Mouse (Mus musculus): ENCODE data around the gene Sp9. TPM values are rescaled to one million over a fixed set of nuclear protein-coding genes. Genes with fewer than 3 reads are reported as not detected.

Gene Sp9
- polyA plus RNA-seq, 1 experiment from 2014 or later: 1.2 TPM

DNA sequence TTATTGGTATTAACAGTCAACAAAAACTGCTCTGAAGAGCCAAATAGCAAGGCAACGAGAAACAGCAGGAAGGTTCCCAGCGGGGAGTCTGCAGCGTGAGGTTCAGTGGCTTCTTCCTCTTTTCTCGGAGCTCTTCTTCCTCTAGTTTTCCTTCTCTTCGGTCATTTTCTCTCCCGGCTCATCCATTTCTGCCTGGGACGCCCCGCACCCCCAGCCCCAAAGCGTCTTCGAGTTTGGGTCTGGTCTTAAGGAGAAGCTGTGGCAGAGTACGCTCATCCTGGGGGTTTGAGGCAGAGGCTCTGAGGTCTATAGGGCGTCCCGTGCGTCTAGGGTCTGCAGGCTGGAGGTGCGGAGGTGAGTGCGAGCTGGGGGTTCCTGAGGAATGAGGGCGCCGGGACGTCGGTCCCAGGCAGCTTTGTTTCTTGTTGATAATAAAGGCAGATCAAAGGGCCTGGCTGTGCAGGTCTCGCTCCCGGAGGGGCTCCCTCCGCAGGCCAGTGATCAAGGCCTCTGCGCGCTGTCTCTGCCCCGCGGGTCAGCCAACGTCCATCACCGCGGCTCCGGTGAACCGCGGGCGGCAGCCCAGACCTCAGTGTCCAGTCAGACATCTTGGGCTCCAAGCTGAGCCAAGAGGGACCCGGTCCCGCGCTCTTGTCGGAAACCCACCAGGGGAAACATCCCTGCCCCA lies 5.4 kb downstream of the Sp9 start:
- no peak; the same call in 1 of the 2 replicates for ATAC-seq (ENCODE audit: low FRiP score, low read depth)
- H3K4me1 ChIP-seq (replicated peaks): peaks cover 23% of the 10 kb centered on the region
- H3K9ac ChIP-seq: no peak overlapping the region
- H3K4me3 ChIP-seq: no peak overlapping the region
- H3K9me3 ChIP-seq: no peaks in the 10 kb centered on the region
- no peak overlapping the region for H3K27ac ChIP-seq (replicated peaks)
- 1% methylated on average over 38 of the region's 38 CpGs for WGBS
- peaks cover 39% of the 10 kb centered on the region for H3K27me3 ChIP-seq
- H3K4me2 ChIP-seq: peak overlapping the region; percentile 12
- no peaks in the 10 kb centered on the region for H3K36me3 ChIP-seq

DNA sequence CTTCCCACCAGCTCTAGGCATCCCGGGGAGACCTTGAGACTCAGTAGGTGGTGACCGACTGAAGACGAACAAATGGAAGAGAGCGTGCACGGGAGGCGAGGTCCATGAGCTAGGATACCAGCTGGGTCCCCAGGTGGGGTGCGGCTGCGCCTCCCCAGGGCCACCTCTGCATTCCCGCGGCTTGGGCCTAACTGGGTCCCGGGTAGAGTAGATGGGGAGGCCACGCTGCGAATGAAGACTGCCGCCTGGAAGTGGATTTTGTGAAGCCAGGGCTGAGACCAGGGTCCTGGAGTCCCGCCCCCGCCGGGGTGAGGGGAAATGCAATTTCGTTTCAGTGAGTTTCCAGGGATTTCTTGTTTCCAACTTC lies 6.0 kb downstream of the Sp9 start:
- 2% methylated on average over 18 of the region's 18 CpGs for WGBS
- Histone ChIP-seq H3K27ac (replicated peaks) (no peak overlapping the region), H3K4me2 (peak overlapping the region; percentile 12; the same call in 1 of the 2 replicates), H3K36me3 (no peaks in the 10 kb centered on the region), H3K4me3 (no peak overlapping the region), H3K4me1 (replicated peaks) (peaks cover 23% of the 10 kb centered on the region), H3K9ac (no peak overlapping the region), H3K9me3 (no peaks in the 10 kb centered on the region), H3K27me3 (peaks cover 41% of the 10 kb centered on the region)
- peak; percentile 23; the same call in 1 of the 2 replicates for ATAC-seq (ENCODE audit: low FRiP score, low read depth)

DNA sequence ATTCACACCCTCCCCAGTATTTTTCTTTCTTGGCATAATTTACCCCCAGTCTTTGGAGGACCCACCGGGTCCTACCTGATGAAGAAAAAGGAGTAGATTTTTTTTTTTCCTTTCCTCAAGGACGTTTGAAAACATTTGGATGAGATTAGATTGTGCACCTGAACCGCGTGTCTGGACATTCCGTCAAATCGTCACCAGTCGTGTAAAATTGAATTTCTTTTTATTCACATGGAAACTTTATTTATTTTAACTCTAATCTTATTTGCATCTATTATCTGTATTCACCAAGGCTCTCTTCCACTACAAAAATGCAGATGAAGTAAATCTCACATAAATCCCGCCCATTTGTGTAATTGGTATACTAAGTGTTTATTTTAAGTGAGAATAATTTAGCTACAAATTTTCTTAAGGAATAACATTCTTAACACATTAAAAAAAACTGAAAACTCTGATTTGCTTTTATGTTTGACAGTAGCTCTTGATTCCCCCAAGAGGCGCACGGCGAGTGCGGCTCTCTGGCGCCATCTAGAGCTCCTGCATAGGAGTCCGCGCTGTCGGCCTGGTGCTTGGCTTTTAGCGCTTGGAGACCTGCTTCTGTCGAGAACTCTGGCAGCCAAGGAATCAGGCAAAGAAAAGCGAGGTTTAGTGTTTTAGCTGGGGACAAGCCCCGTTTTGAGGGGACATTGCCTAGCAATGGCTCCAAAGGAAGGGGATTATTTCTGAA lies 6.6 kb downstream of the Sp9 start:
- H3K4me1 ChIP-seq (replicated peaks): peaks cover 17% of the 10 kb centered on the region
- ATAC-seq (ENCODE audit: low FRiP score, low read depth): peak; percentile 74
- peaks cover 41% of the 10 kb centered on the region for H3K27me3 ChIP-seq
- no peaks in the 10 kb centered on the region for H3K9me3 ChIP-seq
- peak overlapping the region; percentile 29 for H3K4me2 ChIP-seq
- WGBS: 2% methylated on average over 20 of the region's 20 CpGs
- no peak overlapping the region for H3K27ac ChIP-seq (replicated peaks)
- H3K36me3 ChIP-seq: no peaks in the 10 kb centered on the region
- no peak overlapping the region for H3K9ac ChIP-seq
- no peak overlapping the region for H3K4me3 ChIP-seq

DNA sequence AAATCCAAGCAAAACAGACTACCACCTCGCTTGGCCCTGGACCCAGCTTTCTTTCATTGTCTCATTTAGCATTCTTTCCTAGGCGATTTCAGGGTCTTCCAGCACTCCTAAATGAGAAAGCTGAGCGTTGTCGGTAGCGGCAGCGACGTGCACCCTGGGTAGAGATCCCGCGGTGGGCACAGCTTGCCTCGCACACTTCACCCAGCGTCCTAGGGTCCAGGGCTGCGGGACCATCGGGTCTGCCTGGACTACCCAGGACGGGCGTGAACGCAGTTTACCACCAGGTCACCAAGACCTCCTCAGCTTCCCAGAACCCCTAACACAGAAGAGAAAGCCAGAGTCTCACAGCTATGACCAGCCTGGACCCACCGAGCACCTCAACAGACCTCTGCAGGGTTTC lies 7.1 kb downstream of the Sp9 start:
- WGBS: under 1% methylated on average over 17 of the region's 17 CpGs
- H3K4me3 ChIP-seq: no peak overlapping the region
- H3K4me2 ChIP-seq: peak overlapping the region; percentile 29
- no peaks in the 10 kb centered on the region for H3K9me3 ChIP-seq
- H3K36me3 ChIP-seq: no peaks in the 10 kb centered on the region
- H3K27me3 ChIP-seq: peaks cover 41% of the 10 kb centered on the region
- peak; percentile 46 for ATAC-seq (ENCODE audit: low FRiP score, low read depth)
- H3K4me1 ChIP-seq (replicated peaks): peaks cover 11% of the 10 kb centered on the region
- no peak overlapping the region for H3K9ac ChIP-seq
- no peak overlapping the region for H3K27ac ChIP-seq (replicated peaks)

DNA sequence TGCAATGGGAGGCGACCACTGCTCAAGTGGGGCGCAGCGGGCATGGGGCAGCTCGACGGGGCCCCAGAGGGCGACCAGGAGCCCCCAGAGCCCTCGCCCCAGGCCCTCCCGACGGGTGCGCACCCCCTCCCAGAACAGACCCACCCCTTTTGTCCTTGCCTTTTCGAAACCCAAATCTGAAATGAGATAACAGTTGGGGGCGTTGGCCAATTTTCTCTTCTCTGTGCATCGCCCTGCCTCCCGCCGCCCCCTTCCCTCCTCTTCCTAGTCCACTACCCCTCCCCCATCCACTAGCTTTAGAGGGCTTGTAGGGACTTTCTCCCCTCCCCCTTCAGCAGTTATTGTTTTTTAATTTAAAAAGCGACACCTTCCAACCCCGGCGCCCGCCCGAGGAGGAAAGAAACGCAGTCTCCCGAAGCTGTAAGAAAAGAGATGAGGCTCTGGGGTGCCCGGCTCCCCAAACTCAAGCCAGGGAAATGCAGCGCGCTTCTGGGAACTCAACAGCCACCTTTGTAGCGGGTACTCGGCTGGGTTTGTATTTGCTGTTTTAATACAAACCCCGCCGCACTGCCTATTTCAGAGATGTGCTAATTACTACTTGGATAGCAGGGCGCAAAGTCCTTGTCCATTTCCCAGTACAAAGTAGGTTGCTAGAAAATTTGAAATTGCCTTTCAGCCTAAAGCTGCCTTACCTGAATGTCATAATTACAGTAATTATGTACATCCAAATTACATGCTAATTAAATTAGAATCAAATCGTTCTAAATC lies 7.7 kb downstream of the Sp9 start:
- Histone ChIP-seq H3K4me1 (replicated peaks) (peaks cover 5% of the 10 kb centered on the region), H3K9ac (no peak overlapping the region), H3K36me3 (no peaks in the 10 kb centered on the region), H3K27me3 (peaks cover 41% of the 10 kb centered on the region), H3K9me3 (no peaks in the 10 kb centered on the region), H3K4me3 (0 out of 2 replicates have a peak overlapping the region, but pooled peaks have one; percentile 7), H3K4me2 (peak overlapping the region; percentile 29), H3K27ac (replicated peaks) (no peak overlapping the region)
- ATAC-seq (ENCODE audit: low FRiP score, low read depth): no peak; the same call in 1 of the 2 replicates
- under 1% methylated on average over 31 of the region's 31 CpGs for WGBS

DNA sequence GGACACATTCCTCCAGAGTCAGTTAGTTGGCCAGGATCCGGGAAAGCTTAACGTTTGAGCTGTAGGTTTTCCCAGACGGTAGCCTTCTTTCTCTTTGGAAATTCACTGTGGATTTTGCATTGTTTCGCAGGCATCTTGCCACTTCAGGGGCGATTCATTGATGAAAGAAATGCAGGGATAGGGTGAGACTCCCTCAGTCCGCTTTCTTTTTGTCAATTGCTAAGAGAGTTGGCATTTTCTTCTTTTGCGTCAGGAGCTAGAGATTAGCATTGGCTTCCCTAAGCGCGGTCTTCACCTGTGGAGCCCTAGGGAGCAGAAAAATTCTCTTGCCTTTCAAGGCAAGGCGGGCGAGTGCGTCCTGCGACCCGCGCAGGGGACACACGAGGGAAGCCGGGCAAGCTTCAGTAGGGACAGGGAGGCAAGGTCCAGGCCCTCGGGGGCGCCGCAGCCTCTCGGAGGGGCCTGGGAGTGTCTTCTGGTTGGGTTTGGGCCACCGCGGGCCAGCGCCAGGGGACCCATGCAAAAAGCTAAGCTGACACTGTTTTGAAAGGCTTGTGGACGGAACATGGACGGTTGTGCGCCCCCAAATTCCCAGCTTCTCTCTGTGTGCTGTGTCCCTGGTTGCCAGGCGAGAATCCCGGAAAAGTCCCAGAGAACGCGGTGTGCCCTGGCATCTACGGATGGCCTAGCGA lies 8.8 kb downstream of the Sp9 start:
- no peaks in the 10 kb centered on the region for H3K36me3 ChIP-seq
- no peaks in the 10 kb centered on the region for H3K9me3 ChIP-seq
- H3K27me3 ChIP-seq: peaks cover 41% of the 10 kb centered on the region
- H3K4me1 ChIP-seq (replicated peaks): peaks cover 3% of the 10 kb centered on the region; the same call in 1 of the 2 replicates
- WGBS: 3% methylated on average over 33 of the region's 33 CpGs
- H3K4me3 ChIP-seq: no peak overlapping the region; the same call in 1 of the 2 replicates
- no peak overlapping the region for H3K9ac ChIP-seq
- ATAC-seq (ENCODE audit: low FRiP score, low read depth): no peak
- H3K27ac ChIP-seq (replicated peaks): no peak overlapping the region
- H3K4me2 ChIP-seq: no peak overlapping the region; the same call in 1 of the 2 replicates

DNA sequence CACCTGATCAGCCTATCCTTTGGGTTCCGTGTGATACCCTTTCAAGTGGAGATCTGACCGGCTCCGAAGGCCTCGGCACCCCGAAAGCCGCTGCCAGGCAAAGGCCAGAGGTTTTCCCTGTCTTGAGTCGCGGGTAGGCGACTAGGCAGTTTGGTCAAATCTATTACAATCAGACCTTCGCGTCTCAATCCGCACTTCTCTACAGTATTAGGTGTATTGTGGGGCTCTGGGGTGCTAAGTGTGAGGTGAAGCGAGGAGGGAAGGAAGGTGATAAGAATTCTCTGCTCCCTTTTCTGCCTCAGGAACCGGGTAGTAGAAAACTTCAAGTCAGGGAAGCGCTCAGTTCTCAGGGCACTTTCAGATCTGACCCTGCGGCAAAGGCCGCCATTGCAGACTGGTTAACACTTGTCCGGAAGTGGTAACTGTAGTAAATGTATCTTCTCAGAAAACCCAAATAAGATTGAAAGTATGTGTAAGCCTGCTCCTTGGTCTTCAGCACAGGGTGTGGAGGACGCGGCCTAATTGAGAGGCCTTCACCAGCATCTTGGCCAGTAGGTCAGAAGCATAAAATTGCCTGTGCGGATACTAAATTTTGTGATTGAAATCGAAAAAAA lies 9.4 kb downstream of the Sp9 start:
- Histone ChIP-seq H3K9me3 (no peaks in the 10 kb centered on the region), H3K27ac (replicated peaks) (no peak overlapping the region), H3K4me2 (no peak overlapping the region; the same call in 1 of the 2 replicates), H3K4me3 (no peak overlapping the region; the same call in 1 of the 2 replicates), H3K27me3 (peaks cover 36% of the 10 kb centered on the region), H3K9ac (no peak overlapping the region), H3K4me1 (replicated peaks) (peaks cover 3% of the 10 kb centered on the region; the same call in 1 of the 2 replicates), H3K36me3 (no peaks in the 10 kb centered on the region)
- WGBS: 17% methylated on average over 22 of the region's 22 CpGs
- no peak for ATAC-seq (ENCODE audit: low FRiP score, low read depth)

DNA sequence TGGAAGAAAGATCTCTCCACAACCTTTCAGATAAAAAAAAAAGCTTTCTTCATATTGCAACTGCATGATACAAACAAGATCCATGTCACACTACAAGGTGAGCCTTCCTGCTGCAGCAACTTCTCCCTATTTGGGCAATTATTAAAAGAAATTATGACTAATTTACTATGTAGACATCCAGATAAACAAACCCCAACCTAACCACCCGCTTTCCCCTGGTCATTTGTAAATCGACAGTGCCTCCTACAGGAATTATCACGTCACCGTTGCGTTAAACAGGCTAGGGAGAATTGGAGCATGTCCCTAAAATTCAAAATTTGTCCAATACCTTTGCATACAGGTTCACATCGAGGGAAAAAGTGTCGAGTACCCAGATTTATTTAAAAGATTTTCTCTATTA lies 10.0 kb downstream of the Sp9 start:
- Histone ChIP-seq H3K4me3 (no peak overlapping the region), H3K27ac (replicated peaks) (no peak overlapping the region), H3K36me3 (no peaks in the 10 kb centered on the region), H3K9me3 (no peaks in the 10 kb centered on the region), H3K9ac (no peak overlapping the region), H3K27me3 (peaks cover 33% of the 10 kb centered on the region), H3K4me2 (no peak overlapping the region), H3K4me1 (replicated peaks) (peaks cover 3% of the 10 kb centered on the region; the same call in 1 of the 2 replicates)
- WGBS: 15% methylated on average over 7 of the region's 7 CpGs
- no peak for ATAC-seq (ENCODE audit: low FRiP score, low read depth)

DNA sequence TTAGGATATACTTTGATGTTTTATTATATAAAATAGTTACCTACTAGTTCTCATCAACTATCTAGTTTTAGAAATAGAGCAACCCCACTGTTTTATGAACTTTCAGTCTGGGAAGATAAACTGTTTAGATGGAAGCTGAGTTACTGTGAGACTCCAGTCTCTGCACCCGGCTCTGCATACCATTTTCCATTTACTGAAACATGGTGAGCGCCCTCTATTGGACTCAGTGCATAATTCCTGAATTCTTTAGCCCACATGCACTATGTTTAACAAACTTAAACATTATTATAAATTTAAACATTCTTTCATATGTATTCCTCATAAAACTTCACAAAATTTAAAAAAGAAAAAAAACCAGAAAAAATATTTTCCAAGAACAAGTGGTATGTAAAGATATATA lies 13.9 kb downstream of the Sp9 start:
- peaks cover 18% of the 10 kb centered on the region for H3K27me3 ChIP-seq
- no peaks in the 10 kb centered on the region for H3K9me3 ChIP-seq
- H3K36me3 ChIP-seq: peaks cover 6% of the 10 kb centered on the region; the same call in 1 of the 2 replicates
- WGBS: 10% methylated on average over 2 of the region's 2 CpGs
- no peak for ATAC-seq (ENCODE audit: low FRiP score, low read depth)
- H3K4me1 ChIP-seq (replicated peaks): no peaks in the 10 kb centered on the region
- H3K9ac ChIP-seq: no peak overlapping the region
- H3K4me2 ChIP-seq: no peak overlapping the region
- H3K27ac ChIP-seq (replicated peaks): no peak overlapping the region
- H3K4me3 ChIP-seq: no peak overlapping the region

DNA sequence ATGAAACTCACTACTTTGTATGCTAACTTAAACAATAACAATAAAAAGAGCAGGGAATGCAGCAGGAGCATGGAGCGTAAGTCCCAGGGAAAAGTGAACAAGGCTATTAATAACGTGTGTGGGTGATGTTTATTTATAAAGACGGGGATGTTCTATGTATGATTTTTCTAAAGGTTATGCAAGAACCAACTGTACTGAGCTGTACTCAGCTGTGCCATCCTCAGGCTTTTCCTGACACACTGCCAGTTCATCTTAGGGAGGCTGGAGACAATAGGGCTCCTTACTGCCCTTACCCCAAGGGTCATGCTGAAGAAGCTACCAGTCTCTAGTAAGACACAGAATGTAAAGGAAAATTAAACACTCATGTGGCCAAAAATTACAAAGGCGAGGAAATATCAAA lies 19.4 kb downstream of the Sp9 start:
- H3K27me3 ChIP-seq: no peaks in the 10 kb centered on the region
- peaks cover 28% of the 10 kb centered on the region; the same call in 1 of the 2 replicates for H3K36me3 ChIP-seq
- WGBS: 87% methylated on average over 4 of the region's 4 CpGs
- no peak for ATAC-seq (ENCODE audit: low FRiP score, low read depth)
- no peak overlapping the region for H3K27ac ChIP-seq (replicated peaks)
- no peaks in the 10 kb centered on the region for H3K4me1 ChIP-seq (replicated peaks)
- no peak overlapping the region for H3K4me3 ChIP-seq
- no peaks in the 10 kb centered on the region for H3K9me3 ChIP-seq
- H3K9ac ChIP-seq: no peak overlapping the region
- no peak overlapping the region for H3K4me2 ChIP-seq

DNA sequence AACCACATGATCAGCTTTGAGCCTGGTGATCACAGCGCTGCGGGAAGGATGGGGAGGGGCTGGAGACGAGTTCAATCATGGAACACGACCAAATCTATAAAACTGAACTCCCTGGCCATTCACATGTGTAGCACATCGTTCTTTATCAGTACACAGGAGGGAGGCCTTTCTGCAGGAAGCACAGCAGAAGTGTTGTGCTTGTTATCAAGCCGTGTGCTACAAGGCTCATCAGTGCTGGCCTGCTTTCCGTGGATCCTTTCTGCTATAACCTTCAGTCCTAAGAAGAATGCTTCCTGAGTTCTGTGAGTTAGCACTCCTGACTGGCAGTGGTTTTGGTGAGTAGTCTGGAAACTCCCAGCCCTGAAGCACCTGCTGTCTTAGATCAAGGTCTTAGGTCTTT lies 23.3 kb downstream of the Sp9 start:
- Histone ChIP-seq H3K9me3 (no peaks in the 10 kb centered on the region), H3K4me2 (no peak overlapping the region), H3K36me3 (peaks cover 25% of the 10 kb centered on the region), H3K4me3 (no peak overlapping the region), H3K27ac (replicated peaks) (no peak overlapping the region), H3K27me3 (no peaks in the 10 kb centered on the region), H3K4me1 (replicated peaks) (no peaks in the 10 kb centered on the region), H3K9ac (no peak overlapping the region)
- 88% methylated on average over 7 of the region's 7 CpGs for WGBS
- ATAC-seq (ENCODE audit: low FRiP score, low read depth): no peak
